Mouse (Mus musculus) spleen, adult 2 months (tissue): Measurements from ENCODE around the gene Insc.

Experiments
- CTCF ChIP-seq: fragments of 200-500 bp; IDR thresholded peaks from 2 replicates; pipeline ENCODE4 v1.5.1; 2011; ENCODE audit warnings: mild to moderate bottlenecking, inconsistent platforms; ENCODE audit not compliant: insufficient read depth, insufficient read length, insufficient replicate concordance; ENCODE audit errors: extremely low read depth
- POLR2A ChIP-seq: fragments of 200-500 bp; IDR thresholded peaks from 2 replicates; pipeline ENCODE4 v1.6.1; 2011; ENCODE audit warnings: low read depth, low read length, inconsistent platforms

GRCm38 (mm10) chr7:114890215-114890614, 146.7 kb downstream of the Insc start:
- TF ChIP-seq CTCF, result no peak
- no peak for TF ChIP-seq POLR2A
